Mouse (Mus musculus) gastrocnemius, postnatal 14 days (tissue): Measurements from ENCODE around the gene Gm20431. TPM values are rescaled to one million over a fixed set of nuclear protein-coding genes. Genes with fewer than 3 reads are reported as not detected.

Source experiments
- DNase-seq: peaks from one replicate; pipeline ENCODE4 v3.0.0; 2021; ENCODE audit warnings: mixed read lengths
- intact Hi-C: fragments of 180-260 bp; cut with DNase I; formaldehyde crosslinking; loops from one replicate; pipeline ENCODE4 v1.15.1; 2025; ENCODE audit warnings: low total_unique reads
- microRNA-seq, 2 experiments: library from miRNA; unstranded; fragments of <30 nt; microRNA quantifications; one replicate each; pipeline ENCODE4 v1.2.0; 2021
- total RNA-seq, 2 experiments: library from RNA; stranded (reverse); gene quantifications; 2 replicates each; pipeline ENCODE4 v1.2.3; 2021

Gm20431 gene
- total RNA-seq, 2 experiments from 2014 or later: 10.3 to 12.3 TPM

DNA sequence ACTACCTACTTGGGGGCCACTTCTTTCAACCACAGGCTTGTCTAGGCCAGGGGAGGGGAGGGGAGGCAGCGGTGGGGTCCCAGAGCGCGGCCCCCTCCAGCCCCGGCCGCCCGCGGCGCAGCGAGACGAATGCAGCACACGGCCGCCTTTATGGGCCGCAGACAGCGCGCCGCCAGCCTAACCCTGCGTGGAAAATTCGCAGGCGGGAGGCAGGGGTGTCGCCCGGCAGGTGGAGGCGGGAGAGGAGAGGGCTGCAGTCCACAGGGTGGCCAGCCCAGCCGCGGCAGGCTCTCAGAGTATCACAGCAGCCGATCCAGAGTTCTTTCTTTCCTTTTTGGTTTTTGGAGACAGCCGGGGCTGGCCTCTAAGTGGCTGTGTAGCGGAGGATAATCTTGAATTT is 101.9 kb downstream of the Gm20431 start:
- intact Hi-C loops: no loop called here
- DNase-seq: no peak

Small RNA genes lying within 50 kb of the gene (microRNA-seq; reads per million reads assigned to microRNA genes)
- gene Gm22355: 0 reads per million in 2 experiments

Other genes with a start within 250 kb of the Gm20431 start
- gene Slc9a8, start 239.8 kb downstream of the Gm20431 start, total RNA-seq: 10 to 100 TPM; 24.5 to 24.6 TPM
- gene Rnf114, start 168.9 kb downstream of the Gm20431 start, total RNA-seq: 10 to 100 TPM; 15.3 to 15.6 TPM
- 10 to 100 TPM; 11.6 to 15.7 TPM for gene Spata2, start 168.6 kb downstream of the Gm20431 start, total RNA-seq
- 1 to 10 TPM; 3.2 to 3.5 TPM for gene Snai1, start 123.3 kb downstream of the Gm20431 start, total RNA-seq
- 100 to 1,000 TPM; 158 to 180 TPM for gene Ube2v1, start 29.4 kb downstream of the Gm20431 start, total RNA-seq
- 100 to 1,000 TPM in 1 of 2 experiments, 10 to 100 TPM in 1; 66.9 to 120 TPM for gene Cebpb, start 27.4 kb upstream of the Gm20431 start, total RNA-seq
- 10 to 100 TPM; 18.1 to 22.8 TPM for gene Tmem189, start 28.3 kb upstream of the Gm20431 start, total RNA-seq